14 mouse cellular contexts compared by ENCODE assay signal in genomic region chr1:126764201-126764600, GRCm38 (mm10).
"Had no signal": no experiment of that assay in that cellular context is flagged by ENCODE, and none has a peak within 500 bp of the region (broad histone marks: within the 10 kb centered on the region; RNA-seq: fewer than 3 reads in every experiment).

No protein-coding gene starts in this region.

- H3K27me3 ChIP-seq: kidney, embryonic 15.5 days; liver, embryonic 15.5 days; megakaryocyte, embryonic 14.5 days; neural tube, embryonic 12.5 days had no signal

- H3K9me3 ChIP-seq: kidney, embryonic 15.5 days; limb, embryonic 10.5 days; liver, embryonic 15.5 days; megakaryocyte, embryonic 14.5 days; neural tube, embryonic 12.5 days had no signal

- H3K27ac ChIP-seq: kidney, embryonic 15.5 days; limb, embryonic 10.5 days; liver, embryonic 15.5 days; neural tube, embryonic 12.5 days; stomach, postnatal 0 days had no signal

- ATAC-seq: lung, postnatal 0 days had no signal

- DNase-seq: kidney, postnatal 14 days; lung, adult 2 months; lung, postnatal 36 days; midbrain, embryonic 14.5 days; thymus, adult 2 months; thymus, postnatal 25 days had no signal

- H3K4me1 ChIP-seq: kidney, embryonic 15.5 days; liver, embryonic 15.5 days; megakaryocyte, embryonic 14.5 days had no signal

- H3K4me2 ChIP-seq: kidney, embryonic 15.5 days; liver, embryonic 11.5 days; liver, embryonic 15.5 days; neural tube, embryonic 12.5 days had no signal

- H3K4me3 ChIP-seq: kidney, embryonic 15.5 days; limb, embryonic 10.5 days; liver, embryonic 15.5 days; megakaryocyte, embryonic 14.5 days; neural tube, embryonic 12.5 days had no signal

- H3K36me3 ChIP-seq: kidney, embryonic 15.5 days; limb, embryonic 10.5 days; liver, embryonic 15.5 days; neural tube, embryonic 12.5 days had no signal

- H3K9ac ChIP-seq: kidney, embryonic 15.5 days; liver, embryonic 15.5 days; neural tube, embryonic 12.5 days had no signal
